Mouse (Mus musculus): ENCODE measurements around the gene Nlk. TPM values are rescaled to one million over a fixed set of nuclear protein-coding genes. Genes with fewer than 3 reads are reported as not detected.

Gene Nlk
- polyA plus RNA-seq, 1 experiment from 2014 or later: 25.3 TPM

GRCm38 (mm10) chr11:78724792-78725191 is 27.6 kb upstream of the Nlk start:
- no peaks in the 10 kb centered on the region for H3K9me3 ChIP-seq (replicated peaks)
- H3K4me3 ChIP-seq: no peak overlapping the region
- H3K9ac ChIP-seq: no peak overlapping the region
- H3K4me2 ChIP-seq (replicated peaks): no peak overlapping the region
- no peak for ATAC-seq (ENCODE audit: low FRiP score)
- no peaks in the 10 kb centered on the region for H3K36me3 ChIP-seq
- no peaks in the 10 kb centered on the region for H3K27me3 ChIP-seq
- no peak overlapping the region for H3K27ac ChIP-seq
- 77% methylated on average over 1 of the region's 1 CpGs for WGBS
- H3K4me1 ChIP-seq: no peaks in the 10 kb centered on the region

- Histone ChIP-seq H3K9ac (no peak overlapping the region), H3K4me1 (no peaks in the 10 kb centered on the region)
- 80% methylated on average over 2 of the region's 2 CpGs for WGBS
Observed at GRCm38 (mm10) chr11:78721419-78721818, 24.2 kb upstream of the Nlk start.

GRCm38 (mm10) chr11:78717655-78718054 is 20.5 kb upstream of the Nlk start:
- H3K4me2 ChIP-seq (replicated peaks): no peak overlapping the region
- no peaks in the 10 kb centered on the region for H3K27me3 ChIP-seq
- no peak overlapping the region for H3K9ac ChIP-seq
- ATAC-seq (ENCODE audit: low FRiP score): no peak
- no peaks in the 10 kb centered on the region for H3K36me3 ChIP-seq
- no peak overlapping the region for H3K27ac ChIP-seq
- no peak overlapping the region for H3K4me3 ChIP-seq
- H3K4me1 ChIP-seq: no peaks in the 10 kb centered on the region
- 73% methylated on average over 4 of the region's 4 CpGs for WGBS
- H3K9me3 ChIP-seq (replicated peaks): no peaks in the 10 kb centered on the region

More at GRCm38 (mm10) chr11:78721419-78721818, 24.2 kb upstream of the Nlk start:
- Histone ChIP-seq H3K4me3 (no peak overlapping the region), H3K4me2 (replicated peaks) (no peak overlapping the region), H3K27ac (no peak overlapping the region), H3K9me3 (replicated peaks) (no peaks in the 10 kb centered on the region), H3K27me3 (no peaks in the 10 kb centered on the region), H3K36me3 (no peaks in the 10 kb centered on the region)
- no peak for ATAC-seq (ENCODE audit: low FRiP score)

GRCm38 (mm10) chr11:78708642-78709041 is 11.5 kb upstream of the Nlk start:
- Histone ChIP-seq H3K4me1 (no peaks in the 10 kb centered on the region), H3K4me3 (no peak overlapping the region), H3K9me3 (replicated peaks) (no peaks in the 10 kb centered on the region), H3K4me2 (replicated peaks) (no peak overlapping the region), H3K27ac (no peak overlapping the region), H3K27me3 (no peaks in the 10 kb centered on the region), H3K9ac (no peak overlapping the region), H3K36me3 (no peaks in the 10 kb centered on the region)
- WGBS: 83% methylated on average over 2 of the region's 2 CpGs
- ATAC-seq (ENCODE audit: low FRiP score): no peak

GRCm38 (mm10) chr11:78706026-78706425 is 8.9 kb upstream of the Nlk start:
- Histone ChIP-seq H3K27me3 (no peaks in the 10 kb centered on the region), H3K4me3 (no peak overlapping the region), H3K9me3 (replicated peaks) (no peaks in the 10 kb centered on the region), H3K27ac (no peak overlapping the region), H3K36me3 (no peaks in the 10 kb centered on the region), H3K4me2 (replicated peaks) (no peak overlapping the region), H3K4me1 (no peaks in the 10 kb centered on the region), H3K9ac (no peak overlapping the region)
- ATAC-seq (ENCODE audit: low FRiP score): no peak

- no peak overlapping the region for H3K4me2 ChIP-seq (replicated peaks)
- H3K4me1 ChIP-seq: no peaks in the 10 kb centered on the region
- 85% methylated on average over 5 of the region's 5 CpGs for WGBS
- H3K9ac ChIP-seq: no peak overlapping the region
- H3K36me3 ChIP-seq: no peaks in the 10 kb centered on the region
- no peak overlapping the region for H3K4me3 ChIP-seq
- H3K27ac ChIP-seq: no peak overlapping the region
- no peaks in the 10 kb centered on the region for H3K9me3 ChIP-seq (replicated peaks)
- ATAC-seq (ENCODE audit: low FRiP score): no peak
- H3K27me3 ChIP-seq: 0 out of 2 replicates have a peak, but pooled peaks cover 3% of the 10 kb centered on the region
Observed at GRCm38 (mm10) chr11:78703085-78703484, 5.9 kb upstream of the Nlk start.

GRCm38 (mm10) chr11:78702319-78702718 is 5.1 kb upstream of the Nlk start:
- H3K9me3 ChIP-seq (replicated peaks): no peaks in the 10 kb centered on the region
- H3K4me2 ChIP-seq (replicated peaks): no peak overlapping the region
- 65% methylated on average over 3 of the region's 3 CpGs for WGBS
- 0 out of 2 replicates have a peak, but pooled peaks cover 3% of the 10 kb centered on the region for H3K27me3 ChIP-seq
- H3K4me3 ChIP-seq: no peak overlapping the region
- H3K27ac ChIP-seq: no peak overlapping the region
- no peak overlapping the region for H3K9ac ChIP-seq
- ATAC-seq (ENCODE audit: low FRiP score): no peak
- H3K36me3 ChIP-seq: no peaks in the 10 kb centered on the region
- no peaks in the 10 kb centered on the region for H3K4me1 ChIP-seq

- H3K36me3 ChIP-seq: no peaks in the 10 kb centered on the region
- H3K27ac ChIP-seq: peak overlapping the region; percentile 87
- H3K9me3 ChIP-seq (replicated peaks): no peaks in the 10 kb centered on the region
- H3K27me3 ChIP-seq: 0 out of 2 replicates have a peak, but pooled peaks cover 3% of the 10 kb centered on the region
- no peak overlapping the region for H3K9ac ChIP-seq
- peak overlapping the region; percentile 21; the same call in 1 of the 2 replicates for H3K4me2 ChIP-seq (replicated peaks)
- peak; percentile 94 for ATAC-seq (ENCODE audit: low FRiP score)
- under 1% methylated on average over 12 of the region's 12 CpGs for WGBS
- peak overlapping the region; percentile 87 for H3K4me3 ChIP-seq
- H3K4me1 ChIP-seq: peaks cover 30% of the 10 kb centered on the region
Observed at GRCm38 (mm10) chr11:78697753-78698171, 589 bp upstream of the Nlk start.

GRCm38 (mm10) chr11:78694249-78694648 is 2.9 kb downstream of the Nlk start:
- Histone ChIP-seq H3K27ac (no peak overlapping the region), H3K9ac (no peak overlapping the region), H3K4me2 (replicated peaks) (peak overlapping the region; percentile 80), H3K36me3 (no peaks in the 10 kb centered on the region), H3K4me1 (peaks cover 44% of the 10 kb centered on the region), H3K9me3 (replicated peaks) (no peaks in the 10 kb centered on the region), H3K27me3 (no peaks in the 10 kb centered on the region), H3K4me3 (no peak overlapping the region)
- WGBS: 65% methylated on average over 3 of the region's 3 CpGs
- ATAC-seq (ENCODE audit: low FRiP score): no peak

GRCm38 (mm10) chr11:78693307-78693706 is 3.9 kb downstream of the Nlk start:
- WGBS: 93% methylated on average over 8 of the region's 8 CpGs
- H3K4me2 ChIP-seq (replicated peaks): peak overlapping the region; percentile 7; the same call in 1 of the 2 replicates
- peaks cover 46% of the 10 kb centered on the region for H3K4me1 ChIP-seq

GRCm38 (mm10) chr11:78691201-78691600 is 6.0 kb downstream of the Nlk start:
- no peak overlapping the region for H3K4me2 ChIP-seq (replicated peaks)
- WGBS: 83% methylated on average over 2 of the region's 2 CpGs
- no peak overlapping the region for H3K9ac ChIP-seq
- no peak overlapping the region for H3K4me3 ChIP-seq
- no peaks in the 10 kb centered on the region for H3K9me3 ChIP-seq (replicated peaks)
- no peak for ATAC-seq (ENCODE audit: low FRiP score)
- peaks cover 48% of the 10 kb centered on the region for H3K4me1 ChIP-seq
- no peaks in the 10 kb centered on the region for H3K36me3 ChIP-seq
- H3K27ac ChIP-seq: no peak overlapping the region
- H3K27me3 ChIP-seq: no peaks in the 10 kb centered on the region

More at GRCm38 (mm10) chr11:78693307-78693706, 3.9 kb downstream of the Nlk start:
- no peak for ATAC-seq (ENCODE audit: low FRiP score)
- H3K9me3 ChIP-seq (replicated peaks): no peaks in the 10 kb centered on the region
- H3K27me3 ChIP-seq: no peaks in the 10 kb centered on the region
- H3K4me3 ChIP-seq: no peak overlapping the region
- no peak overlapping the region for H3K27ac ChIP-seq
- no peaks in the 10 kb centered on the region for H3K36me3 ChIP-seq
- no peak overlapping the region for H3K9ac ChIP-seq

GRCm38 (mm10) chr11:78690547-78690946 is 6.6 kb downstream of the Nlk start:
- no peaks in the 10 kb centered on the region for H3K9me3 ChIP-seq (replicated peaks)

GRCm38 (mm10) chr11:78681058-78681457 is 16.1 kb downstream of the Nlk start:
- no peak for ATAC-seq (ENCODE audit: low FRiP score)
- H3K36me3 ChIP-seq: peaks cover 7% of the 10 kb centered on the region; the same call in 1 of the 2 replicates
- WGBS: 90% methylated on average over 3 of the region's 3 CpGs
- no peak overlapping the region for H3K4me3 ChIP-seq
- no peaks in the 10 kb centered on the region for H3K4me1 ChIP-seq
- no peaks in the 10 kb centered on the region for H3K27me3 ChIP-seq
- H3K9me3 ChIP-seq (replicated peaks): no peaks in the 10 kb centered on the region
- no peak overlapping the region for H3K4me2 ChIP-seq (replicated peaks)
- H3K9ac ChIP-seq: no peak overlapping the region
- H3K27ac ChIP-seq: no peak overlapping the region

More at GRCm38 (mm10) chr11:78690547-78690946, 6.6 kb downstream of the Nlk start:
- H3K4me1 ChIP-seq: peaks cover 41% of the 10 kb centered on the region
- H3K27me3 ChIP-seq: no peaks in the 10 kb centered on the region
- H3K4me3 ChIP-seq: no peak overlapping the region
- no peaks in the 10 kb centered on the region for H3K36me3 ChIP-seq
- no peak overlapping the region for H3K9ac ChIP-seq
- no peak overlapping the region for H3K4me2 ChIP-seq (replicated peaks)
- no peak for ATAC-seq (ENCODE audit: low FRiP score)
- H3K27ac ChIP-seq: no peak overlapping the region
- 90% methylated on average over 3 of the region's 3 CpGs for WGBS
